Mouse (Mus musculus) kidney, postnatal 4 days (tissue): ENCODE data around the gene Scrn3.

Experiments used
- DNase-seq, 2 experiments: peaks; one replicate each; pipeline ENCODE4 v3.0.0; 2021; ENCODE audit warnings: mixed read lengths in 2 of 2

Scrn3 gene

DNA sequence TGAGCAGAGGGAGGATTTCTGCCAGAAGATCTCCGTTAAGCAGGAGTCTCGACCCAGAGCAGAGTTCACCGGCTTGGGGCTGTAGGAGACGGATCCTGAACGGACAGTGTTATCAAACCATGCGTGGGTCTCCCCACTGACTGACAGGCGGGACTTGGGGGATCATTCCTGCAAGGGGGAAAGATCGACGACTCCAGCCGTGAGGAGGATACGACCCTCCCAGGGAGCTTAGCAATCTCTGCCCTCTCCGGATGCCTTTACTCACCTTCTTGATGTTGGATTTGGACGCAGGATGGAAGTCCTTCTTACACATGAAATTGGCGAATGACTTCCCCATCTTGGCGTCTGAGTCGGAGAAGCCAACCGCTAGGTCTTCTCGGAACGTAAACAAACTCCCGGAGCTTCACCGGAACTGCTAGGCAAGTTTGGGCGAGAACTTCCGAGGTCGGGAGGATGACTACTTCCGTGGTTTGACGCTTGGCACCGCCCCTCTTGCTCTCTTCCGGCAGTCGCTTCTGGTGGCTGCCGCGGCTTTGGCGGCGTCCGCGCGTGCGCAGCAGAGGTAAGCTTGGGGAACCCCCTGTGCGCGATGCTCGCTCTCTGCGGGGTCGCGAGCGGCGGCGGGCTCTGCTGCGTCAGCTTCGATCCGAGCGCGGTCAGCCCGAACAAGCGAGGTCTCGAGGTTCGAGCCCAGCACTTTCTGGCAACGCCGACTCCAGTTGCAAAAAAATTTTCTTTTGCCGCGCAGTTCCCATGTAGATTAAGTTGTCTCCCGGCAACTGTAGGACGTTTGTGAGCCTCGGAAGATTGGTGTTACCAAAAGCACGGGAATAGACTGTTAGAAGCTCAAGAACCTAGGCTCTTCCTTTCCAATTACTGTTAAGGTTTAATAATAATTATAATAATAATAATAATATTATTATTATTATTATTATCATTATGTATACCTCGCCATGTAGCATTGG is at the start of gene Scrn3, which contains the start of gene Cir1:
TSS of gene Scrn3 (plus strand) at position 450 of the 965 bp plus-strand sequence.
TSS of gene Cir1 (minus strand) at position 550 of the 965 bp plus-strand sequence.
- DNase-seq, result peak; percentile 96 to 98

DNA sequence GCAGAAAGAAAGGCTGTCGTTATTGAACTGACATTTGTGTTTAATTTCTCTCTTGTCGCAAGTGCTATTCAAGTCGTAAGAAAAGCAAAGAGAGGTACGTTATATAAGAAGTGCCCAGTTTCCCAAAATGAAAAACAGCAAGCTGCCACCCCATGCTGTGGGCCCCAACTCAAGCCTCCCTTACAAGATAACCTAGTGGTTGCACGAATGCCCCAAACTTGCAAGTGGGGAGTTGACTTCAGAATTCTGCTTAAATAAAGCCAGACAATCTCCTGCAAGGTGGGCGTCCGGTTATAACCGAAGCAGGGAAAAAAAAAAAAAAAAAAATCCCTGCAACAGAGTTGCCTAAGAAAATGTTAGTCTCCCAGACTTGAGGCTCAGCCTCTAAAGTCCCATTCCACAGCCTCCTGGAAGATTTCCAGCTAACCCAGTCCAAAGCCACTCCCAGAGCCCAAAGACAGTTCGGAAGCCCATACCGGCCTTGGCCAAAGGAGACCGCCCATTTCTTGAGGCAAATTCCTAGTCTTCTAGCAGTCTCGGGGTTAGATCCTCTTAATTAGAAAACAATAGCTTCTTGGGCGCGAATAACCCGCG is 49.1 kb upstream of the Scrn3 start:
- DNase-seq, result peak in 1 of 2 experiments; percentile 41

DNA sequence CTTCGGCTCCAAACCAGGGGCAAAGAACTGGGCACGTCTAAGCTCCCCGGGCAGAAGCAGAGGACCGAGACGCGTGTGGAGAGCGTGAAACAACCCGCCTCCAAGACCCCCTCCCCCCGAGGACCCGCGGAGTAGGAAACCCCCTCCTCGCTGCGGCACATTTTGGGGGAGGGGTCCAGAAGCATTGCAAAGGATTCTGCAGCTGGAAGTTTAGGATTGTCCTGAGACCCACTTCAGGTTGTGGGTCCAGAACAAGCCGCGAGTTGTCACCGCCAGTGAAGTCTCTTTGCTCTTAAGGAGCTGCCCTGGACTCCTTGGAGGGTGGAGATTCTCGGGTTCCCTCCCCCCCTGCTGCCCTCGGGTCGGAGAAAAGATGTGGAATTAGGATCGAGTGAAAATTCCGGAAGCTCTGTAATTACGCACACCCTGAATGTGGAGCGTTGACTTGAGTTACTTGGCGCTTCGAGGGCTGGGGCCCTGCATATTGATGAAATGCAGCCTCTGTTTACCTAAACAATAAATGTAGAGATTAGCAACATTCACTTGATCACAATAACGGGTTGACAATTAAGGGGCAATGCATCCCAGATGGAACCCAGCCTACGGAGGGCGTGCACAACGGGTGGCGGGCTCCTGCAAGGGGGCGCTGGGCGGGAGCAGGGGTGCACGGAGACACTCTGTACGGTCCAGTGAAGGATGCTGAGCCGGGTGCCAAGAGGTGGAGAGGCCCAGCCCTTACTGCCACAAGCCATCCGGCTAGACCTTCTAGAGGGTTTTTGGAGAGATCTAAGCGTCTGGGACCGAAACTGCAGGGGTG is 48.4 kb upstream of the Scrn3 start:
- DNase-seq, result peak; percentile 64 to 73

DNA sequence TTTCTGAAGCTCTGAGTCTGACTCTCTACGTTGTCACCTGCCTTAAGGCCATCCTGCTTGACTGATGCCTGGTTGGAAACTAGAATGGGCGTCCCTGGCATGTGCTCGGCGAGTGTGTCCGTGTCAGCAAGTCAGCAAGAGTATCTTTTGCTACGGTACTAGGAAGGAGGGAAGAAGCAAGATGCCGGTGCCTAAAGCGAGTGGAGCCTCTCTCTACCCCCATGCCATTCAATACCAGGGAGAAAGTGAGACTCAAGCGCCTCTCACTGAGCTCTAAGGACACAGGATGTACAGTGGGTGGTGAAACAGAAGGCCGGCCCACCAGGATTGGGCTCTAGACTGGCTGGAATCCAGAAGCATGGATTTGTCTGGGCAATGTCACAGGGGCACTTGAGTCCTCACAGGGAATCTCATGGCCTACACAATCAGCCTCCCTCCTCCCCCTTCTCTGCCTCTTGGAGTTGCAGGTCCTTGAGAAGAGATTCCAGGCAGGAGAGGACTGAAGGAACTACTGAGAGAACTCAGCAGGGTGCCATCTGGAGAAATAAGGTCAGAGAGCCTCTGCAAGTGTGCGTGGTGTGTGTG is 47.7 kb upstream of the Scrn3 start:
- no peak for DNase-seq

DNA sequence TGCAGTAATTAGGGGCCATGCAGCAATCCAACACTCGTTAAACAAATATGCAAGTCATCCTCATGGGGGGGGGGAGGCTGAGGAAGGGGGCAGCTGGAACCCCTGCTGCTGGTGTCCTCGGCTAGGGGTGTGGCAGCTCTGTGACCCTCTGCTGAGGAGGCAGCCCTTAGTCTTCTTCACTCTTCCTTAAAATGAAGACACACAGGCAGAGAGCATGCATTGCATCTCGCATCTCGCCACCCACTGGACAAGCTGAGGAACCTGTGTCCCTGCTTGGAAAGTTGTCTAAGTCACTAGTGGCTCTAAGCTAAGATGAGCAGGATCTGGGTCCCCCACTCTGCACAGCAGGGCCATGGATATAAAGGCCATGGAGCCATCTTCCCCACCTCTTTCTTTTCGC is 46.4 kb upstream of the Scrn3 start:
- DNase-seq, result peak in 1 of 2 experiments; percentile 34

DNA sequence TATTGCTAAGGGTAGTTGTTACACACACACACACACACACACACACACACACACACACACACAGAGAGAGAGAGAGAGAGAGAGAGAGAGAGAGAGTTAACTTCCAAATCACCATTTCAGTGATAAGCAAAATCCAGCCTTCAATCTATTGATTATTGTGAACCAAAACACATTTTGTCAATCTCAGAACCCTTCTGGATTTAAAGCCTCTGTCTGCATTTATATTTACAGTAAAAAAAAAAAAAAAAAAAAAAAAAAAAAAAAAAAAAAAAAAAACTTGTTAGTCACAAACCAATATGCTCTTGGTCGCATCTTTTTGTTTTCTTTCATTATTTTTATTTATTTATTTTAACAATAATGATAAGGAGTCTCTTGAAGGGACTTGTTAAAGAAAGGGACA is 45.8 kb upstream of the Scrn3 start:
- DNase-seq, result no peak

DNA sequence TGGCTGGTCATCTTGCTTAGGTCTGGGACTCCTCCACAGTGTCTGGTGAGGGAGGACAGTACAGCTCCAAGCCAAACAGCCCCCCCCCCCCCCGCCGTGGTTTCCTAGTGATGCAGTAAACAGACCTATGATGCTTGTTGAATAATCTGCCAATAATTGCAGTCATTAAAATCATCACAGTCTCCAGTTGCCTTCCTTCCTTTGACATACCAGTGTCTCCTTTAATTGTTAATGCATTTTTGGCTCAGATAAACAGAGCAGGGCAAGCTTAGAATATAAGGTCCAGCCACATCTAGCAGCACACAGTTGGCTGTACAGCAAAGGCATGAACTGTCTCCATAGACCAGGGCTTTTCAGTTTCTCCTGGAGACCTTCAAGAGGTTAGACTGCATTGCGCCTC is 45.2 kb upstream of the Scrn3 start:
- no peak for DNase-seq

DNA sequence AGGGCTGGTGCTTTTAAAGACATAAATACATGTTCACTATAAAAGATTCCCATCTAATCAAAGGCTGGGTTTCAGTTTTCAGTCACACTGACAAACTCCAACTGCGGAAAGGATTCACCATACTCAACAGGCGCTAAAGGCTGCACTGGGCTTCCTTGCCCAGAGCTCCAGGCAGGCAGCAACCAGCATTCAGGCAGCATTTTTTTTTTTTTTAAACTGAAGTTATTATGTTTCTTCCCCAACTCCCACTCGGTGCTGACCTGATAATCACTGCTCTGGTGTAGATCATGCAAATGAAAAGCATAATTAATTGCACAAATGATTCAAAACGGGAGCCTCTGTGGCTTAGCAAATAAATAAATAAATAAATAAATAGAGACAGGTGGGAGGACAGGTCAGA is 44.6 kb upstream of the Scrn3 start:
- DNase-seq, result no peak

DNA sequence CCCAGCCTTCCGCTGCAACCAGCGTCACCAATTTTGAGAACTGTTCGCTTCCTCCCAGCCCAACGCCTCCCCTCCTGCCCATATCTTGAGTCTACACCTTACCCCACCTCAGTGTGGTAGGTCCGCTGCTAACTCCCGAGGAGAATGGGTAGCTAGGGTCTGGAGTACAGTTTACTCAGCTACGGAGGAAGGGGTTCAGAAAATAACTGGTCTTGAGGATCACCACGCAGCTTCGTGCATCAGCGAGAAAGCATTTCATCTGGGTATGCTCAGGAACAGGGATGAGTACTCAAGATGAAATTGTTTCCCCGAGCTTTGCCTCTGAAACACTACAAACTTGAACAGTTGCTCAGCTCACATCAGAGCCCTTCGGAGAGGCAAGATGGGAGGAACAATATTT is 44.1 kb upstream of the Scrn3 start:
- no peak for DNase-seq

DNA sequence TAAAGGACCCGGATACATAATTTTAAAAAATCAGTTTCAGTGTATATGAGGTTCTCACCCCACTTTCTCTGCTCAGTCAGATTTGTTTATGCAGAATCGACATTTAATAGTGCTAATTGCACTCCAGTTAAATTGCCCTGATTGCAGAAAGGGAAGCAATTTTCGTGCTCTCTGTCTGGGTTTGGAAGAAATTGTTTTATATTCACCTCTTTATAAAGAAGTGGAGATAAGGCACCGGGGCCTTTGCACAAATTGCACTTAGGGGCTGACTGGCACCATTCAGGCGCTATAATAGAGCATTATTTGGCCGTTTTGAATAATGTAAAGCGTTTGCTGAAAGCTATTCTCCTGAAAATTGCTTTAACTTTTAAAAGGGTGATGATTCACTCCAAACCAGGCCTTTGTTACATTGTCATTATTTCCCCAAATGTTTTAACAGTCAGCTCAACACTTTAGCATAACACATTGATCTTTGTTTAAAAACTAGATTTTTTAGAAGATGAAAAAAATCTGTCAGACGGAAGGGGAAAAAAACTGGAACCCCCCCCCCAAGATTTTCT is 43.5 kb upstream of the Scrn3 start:
- DNase-seq, result no peak

DNA sequence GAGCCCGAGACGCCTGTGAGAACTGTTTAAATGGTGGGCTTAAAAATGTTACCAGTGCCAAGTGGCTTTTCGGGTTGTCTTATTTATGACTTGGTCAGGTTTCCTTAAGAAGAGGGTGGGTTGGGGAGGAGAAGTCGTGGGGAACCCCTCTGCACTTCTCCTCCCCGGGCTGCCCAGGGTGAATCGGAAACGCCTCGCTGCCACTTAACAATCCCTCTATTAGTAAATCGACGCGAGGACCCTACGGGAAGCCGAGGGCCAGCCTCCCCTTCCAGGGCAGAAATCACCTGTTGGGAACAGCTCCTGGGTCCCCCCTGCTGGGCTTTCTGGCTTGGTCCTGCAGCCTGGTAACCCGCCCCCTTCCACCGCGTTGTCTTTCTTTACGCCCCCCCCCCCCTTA is 42.7 kb upstream of the Scrn3 start:
- peak in 1 of 2 experiments; percentile 24 for DNase-seq

DNA sequence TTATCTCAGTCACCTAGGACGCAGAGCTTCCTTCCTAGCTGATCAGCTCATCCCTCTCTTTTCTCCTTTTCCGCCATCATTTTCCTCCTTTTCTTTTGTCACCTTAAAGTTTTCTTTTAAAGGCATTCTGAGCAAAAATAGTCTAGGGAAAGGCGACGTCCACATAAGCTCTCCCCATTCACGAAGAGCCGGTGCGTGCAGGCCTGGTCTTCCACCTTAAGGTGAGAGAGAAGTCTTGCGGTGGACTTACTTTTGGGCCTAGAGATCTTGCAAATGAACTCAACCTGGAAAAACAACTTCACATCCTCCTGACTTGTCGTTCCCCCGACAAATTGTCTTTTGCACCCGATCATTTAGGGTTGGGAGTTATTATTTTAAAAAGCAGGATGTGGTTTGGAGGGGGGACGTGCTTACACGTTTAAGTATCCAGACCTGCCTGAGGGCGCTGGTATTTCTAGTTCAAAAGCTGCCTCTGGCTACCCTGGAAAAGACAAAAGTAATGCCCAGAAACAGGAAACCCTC is 42.3 kb upstream of the Scrn3 start:
- DNase-seq, result no peak

DNA sequence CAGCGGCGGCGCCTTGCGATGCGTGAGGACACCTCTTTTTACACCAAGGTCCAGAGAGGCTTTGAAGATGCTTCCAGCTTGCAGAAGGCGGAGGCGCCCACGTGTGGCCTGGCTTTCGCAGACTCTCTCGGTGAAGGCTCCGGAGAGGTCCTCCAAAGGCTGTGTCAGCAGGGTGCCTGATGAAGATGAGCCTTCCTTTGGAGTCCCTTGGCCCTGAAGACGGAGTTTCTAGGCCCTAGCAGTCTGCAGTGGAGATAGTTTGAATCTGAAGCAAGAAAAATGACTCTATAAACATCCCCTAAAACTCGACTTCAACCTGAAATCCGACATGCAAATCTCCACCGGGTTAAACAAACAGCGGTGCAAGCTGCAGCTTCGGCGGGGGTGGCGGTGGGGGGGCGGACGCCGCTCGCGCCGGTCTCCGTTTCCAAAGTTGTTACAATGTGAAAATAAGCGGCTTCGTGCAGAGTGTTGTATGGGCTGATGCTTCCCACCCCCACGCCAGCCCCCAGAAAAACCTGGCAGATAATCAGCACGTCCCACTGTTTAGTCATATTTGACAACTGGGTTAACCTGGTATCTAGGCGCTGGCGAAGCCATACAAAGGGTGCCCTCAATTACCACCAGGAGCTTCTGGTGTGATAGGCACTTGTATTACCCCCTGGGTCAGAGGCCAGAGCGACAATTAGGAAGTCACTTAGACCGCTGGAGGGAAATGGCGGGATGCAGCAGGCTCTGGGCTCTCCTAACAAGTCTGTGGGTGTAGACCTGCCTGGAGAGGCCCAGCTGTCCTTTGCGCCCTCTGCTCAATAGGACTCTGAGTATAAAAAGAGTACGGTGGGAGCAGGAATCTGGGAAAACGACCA is 41.6 kb upstream of the Scrn3 start:
- DNase-seq, result peak; percentile 47 to 67

DNA sequence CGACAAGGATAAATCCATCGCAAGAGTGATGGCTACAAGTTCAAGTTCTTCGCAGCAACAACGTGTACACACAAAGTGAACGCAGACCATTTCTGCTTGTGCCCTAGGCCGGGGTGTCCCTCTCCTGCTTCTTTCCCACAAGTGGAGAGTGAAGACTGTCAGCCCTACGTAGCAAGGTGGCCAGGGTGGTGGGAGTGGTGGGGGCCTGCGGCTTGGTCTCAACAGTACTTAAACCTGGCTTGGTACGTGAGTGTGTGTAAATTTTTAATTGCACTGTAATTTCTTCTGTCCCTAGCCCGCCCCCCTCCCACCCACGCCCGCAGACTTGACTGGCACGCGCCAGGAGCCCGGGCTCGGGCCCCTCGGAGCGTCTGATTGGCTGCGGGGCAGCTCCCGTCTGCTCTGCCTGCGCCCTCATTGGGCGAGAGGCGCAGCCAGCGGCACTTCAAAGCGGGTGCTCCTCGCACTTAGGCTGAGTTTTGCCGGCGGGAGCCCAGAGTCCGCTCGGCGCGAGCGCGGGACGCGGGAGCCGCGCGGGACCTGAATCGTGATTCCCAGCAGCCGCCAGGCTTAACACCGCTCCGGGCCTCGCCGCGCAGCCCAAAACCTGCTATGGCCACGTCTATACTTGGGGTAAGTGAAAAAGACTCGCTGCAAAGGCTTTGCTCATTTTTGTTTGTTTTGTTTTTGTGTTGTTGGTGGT is 40.8 kb upstream of the Scrn3 start, which contains the start of gene Sp9:
TSS of gene Sp9 (plus strand) at position 467 of the 703 bp plus-strand sequence.
- peak; percentile 60 to 75 for DNase-seq

DNA sequence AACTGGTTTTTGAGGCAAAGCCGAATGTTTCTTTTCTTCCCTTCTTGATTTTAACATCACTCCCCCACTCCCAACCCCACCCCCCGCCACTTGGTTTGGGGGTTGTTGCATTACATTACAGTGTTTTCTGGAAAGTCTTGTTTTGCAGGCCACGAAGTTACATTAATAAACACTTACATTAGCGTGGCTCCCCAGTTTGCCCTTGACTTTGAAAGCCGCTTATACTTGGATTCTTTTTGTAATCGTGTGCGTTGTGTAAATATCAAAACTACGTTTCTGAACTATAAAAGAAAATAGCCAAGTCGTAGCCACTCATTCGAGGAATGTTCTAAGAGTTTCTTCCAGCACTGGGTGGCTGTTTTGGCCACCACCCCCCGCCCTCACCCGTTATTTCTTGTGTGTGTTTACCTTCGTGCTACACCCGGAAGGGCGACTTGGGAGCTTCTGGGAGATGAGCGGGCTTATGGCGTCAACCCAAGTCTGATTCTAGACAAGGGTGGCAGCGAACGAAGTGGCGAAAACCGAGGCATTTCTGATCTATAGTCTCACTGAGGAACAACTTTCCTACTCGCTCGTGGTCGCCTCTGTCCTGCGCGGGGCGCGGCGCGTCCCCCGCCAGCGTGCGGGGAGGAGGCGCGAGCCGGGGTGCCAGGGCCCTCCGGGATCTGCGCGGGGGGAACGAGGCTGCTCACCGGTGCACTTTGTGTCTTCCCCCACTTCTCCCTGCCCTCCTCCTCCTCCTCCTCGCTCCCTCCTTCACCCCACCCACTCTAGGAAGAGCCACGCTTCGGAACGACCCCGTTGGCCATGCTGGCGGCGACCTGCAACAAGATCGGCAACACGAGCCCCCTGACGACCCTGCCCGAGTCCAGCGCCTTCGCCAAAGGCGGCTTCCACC is 39.8 kb upstream of the Scrn3 start:
- DNase-seq, result peak; percentile 38 to 46

DNA sequence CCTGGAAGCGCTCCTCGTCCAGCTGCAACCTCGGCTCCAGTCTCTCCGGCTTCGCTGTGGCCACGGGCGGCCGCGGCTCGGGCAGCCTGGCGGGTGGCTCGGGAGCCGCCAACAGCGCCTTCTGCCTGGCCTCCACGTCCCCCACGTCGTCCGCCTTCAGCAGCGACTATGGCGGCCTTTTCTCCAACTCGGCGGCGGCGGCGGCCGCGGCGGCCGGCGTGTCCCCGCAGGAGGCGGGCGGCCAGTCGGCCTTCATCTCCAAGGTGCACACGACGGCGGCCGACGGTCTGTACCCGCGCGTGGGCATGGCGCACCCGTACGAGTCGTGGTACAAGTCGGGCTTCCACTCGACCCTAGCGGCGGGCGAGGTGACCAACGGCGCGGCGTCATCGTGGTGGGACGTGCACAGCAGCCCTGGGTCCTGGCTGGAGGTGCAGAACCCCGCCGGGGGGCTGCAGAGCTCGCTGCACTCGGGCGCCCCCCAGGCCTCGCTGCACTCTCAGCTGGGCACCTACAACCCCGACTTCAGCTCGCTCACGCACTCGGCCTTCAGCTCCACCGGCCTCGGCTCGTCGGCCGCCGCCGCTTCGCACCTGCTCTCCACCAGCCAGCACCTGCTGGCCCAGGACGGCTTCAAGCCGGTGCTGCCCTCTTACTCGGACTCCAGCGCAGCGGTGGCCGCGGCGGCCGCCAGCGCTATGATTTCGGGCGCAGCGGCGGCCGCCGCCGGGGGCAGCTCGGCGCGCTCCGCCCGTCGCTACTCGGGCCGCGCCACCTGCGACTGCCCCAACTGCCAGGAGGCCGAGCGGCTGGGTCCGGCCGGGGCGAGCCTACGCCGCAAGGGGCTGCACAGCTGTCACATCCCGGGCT is 38.9 kb upstream of the Scrn3 start:
- DNase-seq, result peak; percentile 51 to 64

DNA sequence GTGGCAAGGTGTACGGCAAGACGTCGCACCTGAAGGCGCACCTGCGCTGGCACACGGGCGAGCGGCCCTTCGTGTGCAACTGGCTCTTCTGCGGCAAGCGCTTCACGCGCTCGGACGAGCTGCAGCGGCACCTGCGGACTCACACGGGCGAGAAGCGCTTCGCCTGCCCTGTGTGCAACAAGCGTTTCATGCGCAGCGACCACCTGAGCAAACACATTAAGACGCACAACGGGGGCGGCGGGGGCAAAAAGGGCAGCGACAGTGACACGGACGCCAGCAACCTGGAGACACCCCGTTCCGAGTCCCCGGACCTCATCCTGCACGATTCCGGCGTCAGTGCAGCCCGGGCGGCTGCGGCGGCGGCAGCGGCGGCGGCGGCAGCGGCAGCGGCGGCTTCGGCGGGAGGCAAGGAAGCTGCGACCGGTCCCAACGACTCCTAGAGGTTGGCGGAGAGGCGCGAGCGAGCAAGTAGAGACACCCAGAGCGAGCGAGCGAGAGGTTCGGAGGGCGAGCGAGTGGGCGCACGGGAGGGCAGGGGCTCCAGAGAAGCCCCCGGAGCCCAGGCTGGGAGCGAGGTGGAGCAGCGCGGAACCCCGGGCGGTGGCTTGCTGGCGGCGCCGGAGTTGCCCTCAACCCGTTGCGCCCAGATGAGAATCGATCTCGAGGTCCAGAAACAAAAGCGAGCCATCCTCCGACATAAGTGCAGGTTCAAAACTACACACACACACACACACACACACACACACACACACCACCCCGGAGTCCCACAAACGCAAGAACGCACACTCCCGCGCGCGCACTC is 38.1 kb upstream of the Scrn3 start:
- DNase-seq, result peak; percentile 66 to 75
